Mouse (Mus musculus) thymus, postnatal 0 days (tissue): ENCODE data around the gene Fam129b. TPM values are rescaled to one million over a fixed set of nuclear protein-coding genes. Genes with fewer than 3 reads are reported as not detected.

Experiments
- DNase-seq: peaks from one replicate; pipeline ENCODE4 v3.0.0-alpha.2; 2015; ENCODE audit warnings: low spot score
- polyA plus RNA-seq: library from polyadenylated mRNA; unstranded; fragments of >200 nt; fragmentation: Nextera tagmentation; extraction: Ambion mirVana; gene quantifications from 2 replicates; pipeline ENCODE4 v1.2.1, GENCODE M21; 2015

The Fam129b gene
- polyA plus RNA-seq, 1 experiment from 2014 or later, result 10.9 TPM

GRCm38 (mm10) chr2:32923551-32924250 lies 47.8 kb downstream of the Fam129b start:
- DNase-seq, result no peak

GRCm38 (mm10) chr2:32924306-32924844 lies 48.5 kb downstream of the Fam129b start:
- no peak for DNase-seq

GRCm38 (mm10) chr2:32926330-32927075 lies 50.6 kb downstream of the Fam129b start:
- DNase-seq, result peak; percentile 46

GRCm38 (mm10) chr2:32927624-32928234 lies 51.8 kb downstream of the Fam129b start:
- no peak for DNase-seq

- peak; percentile 60 for DNase-seq
Observed at GRCm38 (mm10) chr2:32928235-32928946, 52.5 kb downstream of the Fam129b start.

GRCm38 (mm10) chr2:32928947-32929829 lies 53.3 kb downstream of the Fam129b start:
- DNase-seq, result no peak

GRCm38 (mm10) chr2:32931730-32932129 lies 55.8 kb downstream of the Fam129b start:
- DNase-seq, result peak; percentile 89

GRCm38 (mm10) chr2:32938741-32939140 lies 62.8 kb downstream of the Fam129b start:
- DNase-seq, result no peak

- DNase-seq, result peak; percentile 73
Observed at GRCm38 (mm10) chr2:32939418-32939817, 63.5 kb downstream of the Fam129b start.

GRCm38 (mm10) chr2:32940483-32940882 lies 64.6 kb downstream of the Fam129b start:
- no peak for DNase-seq

- DNase-seq, result no peak
Observed at GRCm38 (mm10) chr2:32947454-32947853, 71.5 kb downstream of the Fam129b start.

GRCm38 (mm10) chr2:32954581-32954980 lies 78.7 kb downstream of the Fam129b start:
- no peak for DNase-seq

- no peak for DNase-seq
Observed at GRCm38 (mm10) chr2:32957344-32957743, 81.4 kb downstream of the Fam129b start.

- DNase-seq, result no peak
Observed at GRCm38 (mm10) chr2:32960273-32960672, 84.4 kb downstream of the Fam129b start.

- peak; percentile 97 for DNase-seq
Observed at GRCm38 (mm10) chr2:32961192-32961995, 85.5 kb downstream of the Fam129b start, which contains the start of the genes Rpl12 and Lrsam1. Gene Rpl12 (plus strand): TSS chr2:32961559. Gene Lrsam1 (minus strand): TSS chr2:32961614.

GRCm38 (mm10) chr2:32962062-32962874 lies 86.4 kb downstream of the Fam129b start:
- peak; percentile 43 for DNase-seq

- peak; percentile 78 for DNase-seq
Observed at GRCm38 (mm10) chr2:32962875-32963220, 86.9 kb downstream of the Fam129b start.

- DNase-seq, result no peak
Observed at GRCm38 (mm10) chr2:32963544-32963943, 87.6 kb downstream of the Fam129b start.
